ENCODE assay signal across 12 mouse cellular contexts in genomic region chr8:63753236-63753635, GRCm38 (mm10).
"Had no signal": no experiment of that assay in that cellular context is flagged by ENCODE, and none has a peak within 500 bp of the region (broad histone marks: within the 10 kb centered on the region; RNA-seq: fewer than 3 reads in every experiment).

No protein-coding gene starts in this region.

- H3K9me3 ChIP-seq: limb, embryonic 10.5 days; liver, embryonic 13.5 days; midbrain, embryonic 13.5 days; stomach, embryonic 15.5 days had no signal

- H3K9ac ChIP-seq: liver, embryonic 13.5 days; liver, postnatal 0 days; midbrain, embryonic 13.5 days; stomach, embryonic 15.5 days had no signal

- H3K36me3 ChIP-seq: limb, embryonic 10.5 days; liver, embryonic 13.5 days; midbrain, embryonic 13.5 days; stomach, embryonic 15.5 days had no signal

- H3K27me3 ChIP-seq: liver, embryonic 13.5 days; midbrain, embryonic 13.5 days; stomach, embryonic 15.5 days had no signal

- ATAC-seq: inflammation-experienced regulatory T-cells, adult 6 months; intestine, postnatal 0 days; liver, postnatal 0 days; midbrain, embryonic 13.5 days had no signal

- H3K4me1 ChIP-seq: limb, embryonic 10.5 days; liver, embryonic 13.5 days; stomach, embryonic 15.5 days had no signal

- DNase-seq: liver, embryonic 13.5 days; liver, postnatal 0 days; lung, postnatal 36 days; right cerebral cortex, postnatal 14 days; thymus, adult 2 months; thymus, postnatal 25 days had no signal

- H3K4me3 ChIP-seq: left cerebral cortex, adult 2 months; limb, embryonic 10.5 days; liver, embryonic 13.5 days; midbrain, embryonic 13.5 days; stomach, embryonic 15.5 days had no signal

- H3K27ac ChIP-seq: left cerebral cortex, adult 2 months; limb, embryonic 10.5 days; liver, embryonic 13.5 days; midbrain, embryonic 13.5 days; stomach, embryonic 15.5 days had no signal

- H3K4me2 ChIP-seq: liver, embryonic 13.5 days; midbrain, embryonic 13.5 days; stomach, embryonic 15.5 days had no signal
